In the genomic region with DNA sequence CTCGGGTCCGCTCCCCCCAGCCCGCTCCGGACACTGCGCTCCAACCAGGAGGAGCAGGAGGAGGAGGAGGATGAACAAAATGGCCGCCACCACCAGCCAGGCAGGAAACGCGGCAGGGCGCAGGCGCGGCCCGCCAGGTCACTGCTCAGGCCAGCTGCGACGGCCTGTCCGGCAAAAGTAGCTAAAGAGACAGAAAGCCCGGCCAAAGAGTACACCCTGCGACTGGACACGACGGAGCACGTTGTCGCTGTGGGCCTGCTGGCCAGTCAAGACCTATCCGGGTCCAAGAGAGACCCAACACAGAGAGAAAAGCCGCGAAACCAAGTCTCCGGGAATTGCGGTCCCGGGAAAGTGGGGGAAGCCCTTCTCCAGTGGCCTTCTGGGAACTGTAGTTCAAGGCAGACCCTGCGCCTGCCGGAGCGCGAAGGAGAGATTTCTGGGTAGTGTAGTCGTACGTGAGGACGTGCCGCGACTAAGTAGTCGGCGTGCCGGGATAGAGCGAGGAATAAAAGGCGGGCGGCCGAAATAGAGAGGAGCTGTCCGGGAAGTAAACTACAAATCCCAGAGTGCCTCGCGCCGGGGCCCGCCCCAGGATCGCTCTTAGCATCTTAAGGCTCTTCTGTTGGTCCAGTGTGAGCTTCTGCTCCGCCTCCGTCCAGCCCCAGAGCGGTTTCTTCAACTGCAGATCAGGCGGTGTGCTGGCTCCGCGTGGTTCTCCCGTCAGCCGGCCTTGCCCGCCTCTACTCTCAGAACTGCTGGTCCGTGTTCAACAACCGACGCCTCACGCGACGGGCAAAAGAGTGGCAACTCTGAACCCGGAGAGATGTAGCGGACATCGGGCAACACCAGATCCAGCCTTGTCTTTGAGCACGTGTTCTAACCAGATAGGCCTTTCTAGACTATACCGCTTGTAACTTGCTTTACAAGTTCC, we compare ENCODE assay signal across 1 mouse cellular context.
TF ChIP-seq lines count a peak whose summit lies in the region.

TSS of gene Tial1 (minus strand) at position 433 of the 931 bp plus-strand sequence.

TF ChIP-seq in CH12.LX, 34 proteins besides CTCF, POLR2A, EP300 and RAD21 (continued from another document):
- TF ChIP-seq USF1 (IDR thresholded peaks at IDR 0.05; ENCODE audit: low read depth, low read length), result no peak
- peak; percentile 99 for TF ChIP-seq HCFC1 (IDR thresholded peaks at IDR 0.05; ENCODE audit: low read depth, low read length)
- TF ChIP-seq NRF1 (IDR thresholded peaks at IDR 0.05; ENCODE audit: low read depth, low read length), result peak; percentile 87
- TF ChIP-seq SIN3A (IDR thresholded peaks at IDR 0.05; ENCODE audit: low read length), result peak; percentile 96
- no peak for TF ChIP-seq CHD1 (IDR thresholded peaks at IDR 0.05; ENCODE audit: low read depth, low read length)
- TF ChIP-seq E2F4 (IDR thresholded peaks at IDR 0.05; ENCODE audit: insufficient replicate concordance, low read depth, low read length), result peak; percentile 86; the same call in 1 of the 2 replicates
- peak; percentile 99 for TF ChIP-seq MYC (IDR thresholded peaks at IDR 0.05; ENCODE audit: low read depth, low read length)
- no peak; the same call in 1 of the 2 replicates for TF ChIP-seq ETS1 (conservative IDR thresholded peaks at IDR 0.05; ENCODE audit: low read depth, low read length)
- TF ChIP-seq MAFK (IDR thresholded peaks at IDR 0.05; ENCODE audit: insufficient replicate concordance, low read length), result no peak
- TF ChIP-seq ELF1 (IDR thresholded peaks at IDR 0.05; ENCODE audit: low read depth, low read length), result peak; percentile 76
- TF ChIP-seq TCF12 (IDR thresholded peaks at IDR 0.05; ENCODE audit: low read depth, low read length), result peak; percentile 74
- peak; percentile 82 for TF ChIP-seq NELFE (IDR thresholded peaks at IDR 0.05; ENCODE audit: low read depth, low read length)
- no peak for TF ChIP-seq RCOR1 (conservative IDR thresholded peaks at IDR 0.05; ENCODE audit: low read depth, low read length)
- peak; percentile 29 for TF ChIP-seq IRF4 (IDR thresholded peaks at IDR 0.05; ENCODE audit: low read depth, low read length)
- 0 out of 2 replicates have a peak, but pooled peaks have one; percentile 34 for TF ChIP-seq MAZ (IDR thresholded peaks at IDR 0.05; ENCODE audit: low read depth, low read length)
- TF ChIP-seq MEF2A (IDR thresholded peaks at IDR 0.05; ENCODE audit: borderline replicate concordance, low read depth, low read length), result peak; percentile 54
- TF ChIP-seq JUND (conservative IDR thresholded peaks at IDR 0.05; ENCODE audit: low read depth, low read length), result no peak
- no peak for TF ChIP-seq ZC3H11A (IDR thresholded peaks at IDR 0.05; ENCODE audit: low read depth, low read length)
- peak; percentile 98 for TF ChIP-seq MAX (IDR thresholded peaks at IDR 0.05; ENCODE audit: low read length)
- no peak for TF ChIP-seq PAX5 (IDR thresholded peaks at IDR 0.05; ENCODE audit: low read length)
- TF ChIP-seq ZNF384 (IDR thresholded peaks at IDR 0.05; ENCODE audit: low read depth, low read length), result no peak
- peak; percentile 85 for TF ChIP-seq POLR2AphosphoS2 (IDR thresholded peaks at IDR 0.05; ENCODE audit: low read depth, low read length)
